Mouse (Mus musculus) monocyte, adult 5-6 weeks (primary cell): Measurements from ENCODE around the gene Lpp. TPM values are rescaled to one million over a fixed set of nuclear protein-coding genes. Genes with fewer than 3 reads are reported as not detected.

Experiments
- ATAC-seq: fragments of 153-309, 156-312 bp; replicated peaks from 2 replicates; pipeline ENCODE4 v1.8.0; 2017; ENCODE audit warnings: mild to moderate bottlenecking; ENCODE audit not compliant: low TSS enrichment, insufficient number of reproducible peaks, severe bottlenecking, poor library complexity, low FRiP score
- total RNA-seq: library from RNA; stranded (forward); fragments of 200-1000, 200-491, 200-594 nt; gene quantifications from 3 replicates; pipeline ENCODE4 v1.2.3, GENCODE M21; 2017

Lpp gene
- total RNA-seq, 1 experiment from 2014 or later: 8.9 TPM

- no peak for ATAC-seq
Measured at GRCm38 (mm10) chr16:24678942-24679341, 285.6 kb downstream of the Lpp start.

- ATAC-seq: no peak
Measured at GRCm38 (mm10) chr16:24695062-24695461, 301.8 kb downstream of the Lpp start.

DNA sequence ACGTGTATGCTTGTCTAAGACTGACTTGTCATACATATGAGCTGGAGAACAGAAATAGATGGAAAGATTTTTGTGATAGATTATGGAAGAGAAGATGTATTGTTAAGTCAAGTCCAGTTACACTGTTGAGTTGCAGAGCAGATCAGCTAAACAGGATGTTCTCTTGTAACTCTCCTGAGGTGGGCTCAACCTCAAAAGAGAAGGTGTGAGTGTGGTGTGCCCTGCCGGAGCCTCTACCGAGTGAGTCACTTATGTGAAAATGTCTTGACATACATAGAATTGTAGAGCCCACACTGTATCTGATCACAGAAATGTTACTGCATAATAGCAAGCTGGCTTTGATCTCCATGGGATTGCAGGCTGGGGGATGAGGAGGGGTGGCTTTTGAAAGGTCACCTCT, 310.9 kb downstream of the Lpp start:
- ATAC-seq: no peak

GRCm38 (mm10) chr16:24723641-24724040, 330.3 kb downstream of the Lpp start:
- ATAC-seq: no peak

DNA sequence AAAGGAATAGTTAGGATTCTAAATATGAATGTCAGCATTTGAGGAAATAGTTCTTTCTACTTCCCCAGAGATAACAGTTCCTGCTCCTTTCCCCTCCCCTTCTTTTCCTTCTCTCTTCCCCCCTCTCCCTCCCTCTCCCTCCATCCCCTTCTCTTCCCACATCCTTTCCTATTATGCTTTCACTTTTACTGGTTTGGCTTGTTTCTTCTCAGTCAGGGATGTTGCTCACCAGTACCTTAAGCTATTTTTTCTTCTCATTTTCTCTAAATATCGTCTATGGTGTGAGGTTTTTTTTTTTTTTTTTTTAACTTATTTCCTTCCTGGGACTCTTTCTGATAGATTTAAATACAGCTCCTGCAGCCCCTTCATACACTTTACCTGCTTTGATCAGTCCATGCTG, 339.4 kb downstream of the Lpp start:
- ATAC-seq: no peak

GRCm38 (mm10) chr16:24733321-24733720, 340.0 kb downstream of the Lpp start:
- no peak for ATAC-seq

DNA sequence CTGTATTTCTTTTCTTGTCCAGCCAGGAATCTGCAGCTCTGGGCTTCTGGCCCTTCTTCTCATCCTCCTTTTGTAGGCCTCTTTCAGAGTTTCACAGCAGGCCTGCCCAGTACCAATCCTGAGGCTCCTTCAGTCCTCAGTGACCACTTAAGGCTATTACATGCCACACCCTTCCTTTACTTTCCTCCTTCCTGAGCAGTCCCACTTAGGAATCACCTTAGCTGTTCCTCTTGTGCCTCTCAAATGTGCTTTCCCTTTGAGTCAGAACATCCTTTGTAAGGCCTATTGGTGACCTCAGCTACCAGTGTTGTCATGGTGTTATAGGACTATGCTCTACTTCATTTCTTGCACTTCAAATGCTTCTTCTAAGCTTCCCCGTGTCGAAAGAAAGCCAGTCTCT, 342.4 kb downstream of the Lpp start:
- ATAC-seq: no peak

DNA sequence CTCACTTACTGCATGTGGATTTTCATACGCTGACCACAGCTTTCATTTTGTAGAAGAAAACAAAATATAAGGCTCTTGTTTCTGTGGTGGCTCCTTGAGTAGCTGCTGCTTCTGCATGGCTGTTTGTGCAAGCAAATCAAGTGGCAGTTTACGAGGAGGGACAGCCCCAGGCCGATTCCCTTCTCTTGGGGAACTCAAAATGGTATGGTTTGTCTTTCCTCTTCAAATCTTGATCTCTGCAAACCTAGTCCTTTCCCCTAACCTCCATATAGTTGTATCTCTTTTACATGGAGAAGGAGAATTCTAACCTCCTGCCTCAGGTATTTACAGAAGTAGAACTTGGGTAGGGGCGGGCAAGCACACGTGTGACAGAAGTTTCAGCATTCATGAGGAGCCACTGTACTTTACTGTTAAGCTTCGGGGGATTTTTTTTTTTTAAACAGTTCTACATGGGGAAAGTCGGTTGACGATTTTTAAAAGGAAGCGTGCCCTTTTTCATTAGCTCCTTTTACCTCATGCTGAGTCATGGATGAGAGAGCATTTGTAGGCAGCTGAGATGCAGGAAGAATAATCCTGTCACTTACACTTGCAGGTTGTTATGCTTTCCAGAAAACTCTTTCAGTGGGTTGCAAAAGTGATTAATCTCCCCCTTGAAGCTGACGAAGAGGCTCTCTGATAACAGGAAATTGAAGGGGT, 344.2 kb downstream of the Lpp start:
- ATAC-seq: no peak

DNA sequence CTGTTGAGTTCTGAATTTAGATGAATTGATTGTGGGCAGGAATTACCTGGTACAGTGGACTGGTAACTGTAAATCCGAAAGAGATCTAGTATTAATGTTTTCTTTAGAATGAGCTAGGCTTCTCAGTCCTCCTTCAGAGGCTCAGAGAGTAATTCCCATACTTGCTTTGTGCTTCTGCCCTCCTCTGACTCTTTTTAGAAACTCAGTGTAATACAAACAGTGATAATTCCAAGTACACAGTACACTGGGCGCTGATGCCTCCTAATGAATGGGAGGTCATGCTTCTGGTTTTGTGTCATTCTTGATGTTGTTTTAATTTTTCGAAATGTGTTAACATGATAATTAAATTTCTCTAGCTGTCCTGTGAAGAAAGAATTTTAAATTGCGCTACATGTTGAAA, 347.4 kb downstream of the Lpp start:
- no peak for ATAC-seq

- no peak for ATAC-seq
Measured at GRCm38 (mm10) chr16:24749816-24750215, 356.5 kb downstream of the Lpp start.

- ATAC-seq: no peak
Measured at GRCm38 (mm10) chr16:24756141-24756540, 362.8 kb downstream of the Lpp start.

- ATAC-seq: no peak
Measured at GRCm38 (mm10) chr16:24766051-24766450, 372.7 kb downstream of the Lpp start.

DNA sequence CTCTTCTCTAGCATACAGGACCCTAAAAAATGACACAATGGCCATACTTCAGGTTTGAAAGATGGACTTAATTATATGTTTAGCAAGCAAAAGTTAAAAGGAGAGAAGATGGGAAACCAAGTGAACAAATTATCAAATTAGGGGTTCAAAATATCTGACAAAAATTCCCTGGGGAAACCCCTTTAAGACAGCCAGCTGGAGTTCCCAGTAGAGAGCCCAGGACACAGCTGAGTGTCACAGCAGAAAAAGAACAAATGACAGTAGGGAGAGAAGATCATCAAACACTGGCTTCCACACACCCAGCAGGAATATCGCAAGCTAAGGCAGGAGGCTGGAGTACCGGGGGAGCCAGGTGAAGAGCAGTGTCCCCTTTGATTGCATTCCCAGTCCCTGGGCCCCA, 373.3 kb downstream of the Lpp start:
- no peak for ATAC-seq

DNA sequence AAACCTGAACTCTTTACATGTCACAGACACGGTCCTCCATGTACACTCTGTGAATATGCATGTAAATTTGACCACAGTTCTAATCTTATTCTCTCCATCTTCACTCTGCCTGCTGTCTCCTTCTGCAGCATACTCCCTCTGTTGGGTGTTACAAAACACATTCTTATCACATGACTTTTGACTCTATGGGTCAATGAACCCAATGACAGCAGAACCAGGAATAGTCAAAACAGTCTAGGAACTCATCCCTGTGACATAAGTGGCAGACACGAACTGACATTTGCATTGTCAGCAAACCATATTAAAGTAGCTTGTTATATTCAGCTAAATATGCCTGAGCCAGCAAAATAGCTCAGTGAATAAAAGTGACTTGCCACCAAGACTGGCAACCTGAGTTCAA, 383.7 kb downstream of the Lpp start:
- no peak for ATAC-seq

DNA sequence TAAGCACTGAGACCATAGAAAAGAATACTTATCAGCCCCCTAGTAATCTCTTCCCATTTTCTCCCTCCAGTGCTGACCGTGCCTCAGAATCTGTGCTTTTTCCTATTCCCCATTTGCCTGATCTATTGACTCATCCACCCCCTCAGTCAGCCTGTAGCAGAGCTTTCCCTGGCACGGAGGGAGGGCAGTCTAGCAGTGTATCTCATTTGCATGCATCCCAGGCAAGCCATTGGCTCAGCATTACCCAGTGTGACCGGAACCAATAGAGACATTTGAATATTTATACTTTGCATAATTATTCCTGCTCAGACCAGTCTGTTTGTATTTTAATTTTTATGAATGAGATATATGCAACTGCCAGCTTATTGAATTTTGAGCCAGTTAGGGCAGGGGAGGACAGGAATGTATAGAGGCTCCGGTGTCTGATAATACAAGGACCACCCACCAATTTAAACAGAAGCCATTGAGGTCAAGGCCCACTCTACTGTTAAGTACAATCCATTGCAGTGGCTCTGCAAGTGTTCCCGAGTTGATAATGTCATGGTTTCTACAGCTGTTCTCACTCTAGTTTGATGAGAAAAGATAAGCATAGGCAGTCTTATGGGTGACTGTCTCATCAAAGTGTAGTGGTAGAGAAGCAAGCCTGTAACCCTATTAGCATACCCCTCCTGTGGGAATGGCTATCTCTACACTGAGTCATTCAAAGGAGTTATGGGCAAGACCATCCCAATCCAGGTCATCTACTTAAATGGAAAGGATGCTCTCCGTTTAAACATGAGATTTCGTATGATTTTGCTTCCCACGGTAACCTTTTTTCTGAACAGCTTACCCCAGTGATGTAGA, 385.3 kb downstream of the Lpp start:
- ATAC-seq: no peak

GRCm38 (mm10) chr16:24780545-24780944, 387.2 kb downstream of the Lpp start:
- ATAC-seq: no peak

- no peak for ATAC-seq
Measured at GRCm38 (mm10) chr16:24781922-24782321, 388.6 kb downstream of the Lpp start.

GRCm38 (mm10) chr16:24785651-24786050, 392.3 kb downstream of the Lpp start:
- ATAC-seq: no peak; the same call in 1 of the 2 replicates

DNA sequence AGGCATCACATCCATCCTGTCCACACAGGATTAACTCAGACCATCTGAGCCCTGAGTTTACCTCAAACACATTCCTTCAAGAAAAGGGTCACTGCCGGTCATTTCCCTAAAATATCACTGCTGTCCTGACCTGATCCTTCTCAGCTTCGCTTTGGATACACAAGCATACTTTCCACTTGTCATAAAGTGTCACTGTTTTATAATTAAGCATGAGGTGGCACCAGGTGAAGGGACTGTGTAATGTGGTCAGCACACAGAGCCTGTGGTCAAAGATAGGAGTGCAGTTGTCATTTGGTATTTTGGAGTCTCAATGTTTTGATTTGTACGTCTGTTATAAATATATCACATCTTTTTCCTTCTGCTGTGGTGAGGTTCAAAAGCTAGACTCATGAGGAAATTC, 395.7 kb downstream of the Lpp start:
- no peak for ATAC-seq

- no peak for ATAC-seq
Measured at GRCm38 (mm10) chr16:24791387-24791786, 398.1 kb downstream of the Lpp start.
